Mouse (Mus musculus) stomach, postnatal 0 days (tissue): ENCODE measurements around the gene Nmur1.

Experiments used
- CTCF ChIP-seq: IDR thresholded peaks from 2 replicates; pipeline ENCODE4 v1.5.1; 2016; ENCODE audit warnings: antibody characterized with exemption, low read depth, mild to moderate bottlenecking, moderate library complexity
- EP300 ChIP-seq: optimal IDR thresholded peaks from 2 replicates; pipeline ENCODE3; 2016; ENCODE audit warnings: antibody characterized with exemption

- TF ChIP-seq CTCF, result no peak
- TF ChIP-seq EP300, result no peak
These were observed 47.2 kb upstream of the Nmur1 start for GRCm38 (mm10) chr1:86473109-86473760.
